Mouse (Mus musculus): ENCODE measurements around the gene Ugt1a8. TPM values are rescaled to one million over a fixed set of nuclear protein-coding genes. Genes with fewer than 3 reads are reported as not detected.
"Not testable (repeated sequence)": the region's sequence is repeated elsewhere in the genome, so short reads cannot be mapped to it uniquely, and the experiment has no call there.

The Ugt1a8 gene
- total RNA-seq, 2 experiments from 2014 or later: not detected

DNA sequence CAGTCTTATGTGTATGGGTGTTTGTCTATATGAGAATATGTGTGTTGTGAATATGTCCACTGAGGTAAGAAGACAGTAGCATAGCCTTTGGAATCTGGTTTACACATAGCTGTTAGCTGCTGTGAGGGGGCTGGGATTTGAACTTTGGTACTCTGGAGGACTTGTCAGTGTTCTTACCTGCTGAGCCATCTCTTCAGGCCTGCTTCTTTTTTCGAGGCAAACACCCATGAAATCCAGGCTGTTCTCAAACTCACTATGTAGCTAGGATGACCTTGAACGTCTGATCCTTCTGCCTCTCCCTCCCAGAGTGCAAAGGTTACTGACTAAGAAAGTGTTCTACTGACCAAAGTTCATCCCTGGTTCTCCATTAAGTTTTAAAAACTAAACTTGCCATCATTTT lies 18.0 kb downstream of the Ugt1a8 start:
- no peak for DNase-seq (ENCODE audit: low spot score in 2 of 2)

DNA sequence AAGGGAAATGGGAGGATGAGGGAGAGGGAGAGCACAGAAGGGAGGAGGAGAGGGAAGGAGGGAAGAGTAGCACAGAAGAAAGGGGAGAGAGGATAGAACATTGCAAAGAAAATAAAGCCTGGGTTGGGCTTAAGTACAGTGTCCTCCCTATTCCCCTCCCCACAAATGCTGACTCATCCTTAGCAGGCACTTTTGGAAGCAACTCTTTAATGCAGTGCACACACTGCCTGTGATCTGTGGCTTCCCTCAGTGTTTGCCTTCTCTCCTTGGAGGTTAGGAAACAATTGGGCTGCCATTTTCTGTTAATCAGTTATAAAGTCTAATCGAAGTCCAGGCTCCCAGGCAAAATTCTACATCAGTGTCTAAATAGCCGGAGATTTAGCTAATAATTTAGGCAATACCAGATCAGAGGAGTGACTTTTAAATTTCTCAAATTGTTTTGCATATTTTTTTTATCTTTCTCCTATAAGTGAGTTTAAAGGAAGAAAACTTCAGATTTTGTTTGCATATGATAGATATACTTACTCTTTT lies 21.5 kb downstream of the Ugt1a8 start:
- DNase-seq (ENCODE audit: low spot score in 2 of 2): not testable (repeated sequence)

GRCm38 (mm10) chr1:88109604-88110003 lies 22.0 kb downstream of the Ugt1a8 start:
- DNase-seq (ENCODE audit: low spot score in 2 of 2): not testable (repeated sequence)

DNA sequence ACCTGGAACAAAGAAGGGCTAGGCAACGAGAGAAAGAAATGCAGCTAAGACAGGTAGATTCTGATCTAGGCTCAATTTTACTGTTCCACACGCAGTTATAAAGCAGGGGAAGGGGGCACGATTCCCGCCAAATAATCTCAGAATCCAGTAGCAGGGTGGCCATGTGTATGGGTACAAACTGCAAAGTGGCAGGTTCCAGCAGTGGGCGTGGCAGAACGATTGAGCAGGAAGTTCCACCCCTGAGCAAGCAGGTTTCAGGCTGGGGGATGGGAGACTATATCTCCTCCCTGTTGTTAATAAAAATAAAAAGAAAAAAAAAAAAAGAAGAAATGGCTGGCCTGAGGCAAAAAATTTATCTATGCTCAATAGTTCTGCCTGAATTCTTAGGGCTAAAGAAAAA lies 25.2 kb downstream of the Ugt1a8 start:
- not testable (repeated sequence) for DNase-seq (ENCODE audit: low spot score in 2 of 2)

- not testable (repeated sequence) for DNase-seq (ENCODE audit: low spot score in 2 of 2)
Observed at GRCm38 (mm10) chr1:88120550-88120949, 32.9 kb downstream of the Ugt1a8 start.

DNA sequence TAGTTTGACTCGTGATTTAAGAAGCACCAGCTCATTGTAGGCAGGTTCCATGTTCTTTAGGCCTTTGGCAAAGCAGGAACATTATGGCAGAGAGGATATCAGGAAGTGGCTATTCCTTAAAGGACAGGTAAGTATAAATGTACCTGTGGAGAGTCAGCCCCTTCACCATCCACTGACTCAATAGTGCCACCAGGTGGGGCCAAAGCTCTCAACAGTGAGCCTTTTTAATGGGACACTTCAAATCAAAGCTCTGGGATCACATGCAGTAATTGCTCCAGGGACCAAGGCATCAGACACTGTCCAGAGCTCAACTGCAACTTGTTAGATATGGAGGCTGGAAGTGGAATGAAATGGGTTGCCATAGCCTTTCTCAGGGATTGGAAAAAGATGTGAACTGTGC lies 33.9 kb downstream of the Ugt1a8 start:
- not testable (repeated sequence) for DNase-seq (ENCODE audit: low spot score in 2 of 2)

- DNase-seq (ENCODE audit: low spot score in 2 of 2): not testable (repeated sequence)
Observed at GRCm38 (mm10) chr1:88125827-88126360, 38.3 kb downstream of the Ugt1a8 start.

DNA sequence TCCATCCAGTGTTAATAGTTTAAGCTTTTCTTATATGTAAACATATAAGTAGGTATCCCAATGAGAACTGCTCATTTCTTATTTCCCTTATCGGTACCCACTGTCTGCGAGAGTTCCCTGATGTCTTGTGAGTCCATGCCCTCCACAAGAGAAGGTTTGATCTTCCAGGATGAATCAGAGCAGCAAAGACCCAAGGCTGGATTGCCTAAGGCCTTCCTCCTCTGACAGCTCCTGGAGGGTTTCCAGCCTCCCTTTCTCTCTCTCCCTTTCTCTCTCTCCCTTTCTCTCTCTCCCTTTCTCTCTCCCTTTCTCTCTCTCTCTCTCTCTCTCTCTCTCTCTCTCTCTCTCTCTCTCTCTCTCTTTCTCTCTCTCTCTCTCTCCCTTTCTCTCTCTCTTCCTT lies 41.5 kb downstream of the Ugt1a8 start:
- not testable (repeated sequence) for DNase-seq (ENCODE audit: low spot score in 2 of 2)

DNA sequence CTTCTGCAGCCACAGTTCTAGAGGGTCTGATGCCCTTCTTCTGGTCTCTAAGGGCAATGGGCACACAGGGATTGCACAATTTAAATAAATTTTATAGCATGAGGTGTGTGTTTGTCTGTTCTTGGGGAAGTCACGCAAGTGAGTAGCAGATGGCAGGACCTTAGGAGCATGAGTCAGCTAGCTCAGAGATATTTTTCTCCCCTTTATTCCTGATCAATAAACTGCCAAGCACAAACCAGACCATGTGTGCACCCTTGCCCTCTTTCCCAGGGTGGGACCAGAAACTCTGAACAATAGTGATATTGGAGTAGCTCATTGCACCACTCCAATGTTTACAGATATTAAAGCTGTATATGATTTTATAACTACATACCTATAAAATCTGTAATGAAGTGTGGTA lies 42.6 kb downstream of the Ugt1a8 start:
- not testable (repeated sequence) for DNase-seq (ENCODE audit: low spot score in 2 of 2)

GRCm38 (mm10) chr1:88133908-88134456 lies 46.4 kb downstream of the Ugt1a8 start:
- no peak for DNase-seq (ENCODE audit: low spot score in 2 of 2)

DNA sequence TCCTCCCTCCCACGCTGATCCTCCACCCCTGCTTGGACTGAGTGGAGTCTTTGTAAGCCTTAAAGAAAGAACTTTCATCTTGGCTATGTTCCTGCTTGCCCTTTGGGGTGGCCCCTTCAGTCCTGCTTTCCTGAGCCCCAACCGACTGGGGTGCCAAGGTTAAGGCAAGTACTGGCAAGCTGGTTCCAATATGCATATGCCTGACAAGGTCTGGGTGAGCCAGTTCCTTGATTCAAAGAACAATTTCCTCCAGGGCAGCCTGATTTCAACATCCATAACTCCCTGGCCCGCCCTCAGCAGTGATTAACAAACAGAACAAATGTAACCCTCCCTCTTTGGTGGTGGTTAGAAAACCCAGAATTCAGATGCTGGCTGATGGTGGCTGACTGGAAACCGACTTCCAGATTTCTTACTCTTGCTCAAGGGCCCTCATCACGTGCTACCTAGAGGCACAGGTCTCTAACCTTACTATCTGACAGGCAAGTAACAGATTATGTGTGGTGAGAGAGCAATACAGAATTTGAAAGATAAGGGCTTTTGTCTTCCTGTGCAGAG lies 46.9 kb downstream of the Ugt1a8 start, which contains the start of gene Ugt1a6a:
Gene Ugt1a6a, plus strand, starts transcription at position 353 of the 555 bp plus-strand sequence.
- DNase-seq (ENCODE audit: low spot score in 2 of 2): peak in 1 of 2 experiments; percentile 8

DNA sequence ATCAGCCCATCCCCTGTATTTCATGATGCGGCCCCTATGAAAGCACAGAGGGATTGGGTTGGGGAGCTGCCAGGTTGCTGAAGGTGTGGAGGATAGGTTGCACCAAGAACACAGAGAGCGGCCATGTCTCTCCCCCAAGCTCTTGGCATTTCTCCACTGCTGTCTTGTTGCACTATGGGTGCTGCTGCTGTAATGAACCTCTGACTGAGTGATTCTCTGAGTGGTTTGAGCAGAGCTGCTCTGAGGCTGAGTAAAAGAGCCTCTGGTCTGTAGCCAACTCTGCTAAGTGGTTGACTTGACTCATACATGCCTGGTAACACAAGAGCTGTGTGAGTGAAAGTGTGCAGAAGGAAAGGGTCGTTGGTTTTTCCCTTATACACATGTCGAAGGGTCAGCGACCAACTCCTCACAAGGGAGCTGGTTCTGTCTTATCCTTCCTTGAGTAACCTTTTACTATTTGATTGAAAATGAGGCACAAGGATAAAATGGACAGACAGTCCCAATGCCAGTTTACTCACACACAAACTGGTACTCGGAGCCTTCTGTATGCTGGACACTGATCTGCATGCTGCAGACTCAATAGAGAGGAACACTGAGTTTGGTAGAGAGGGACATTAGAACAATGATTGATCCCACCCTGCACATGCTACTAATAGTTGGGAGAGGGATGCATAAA lies 47.8 kb downstream of the Ugt1a8 start:
- DNase-seq (ENCODE audit: low spot score in 2 of 2): not testable (repeated sequence)

- DNase-seq (ENCODE audit: low spot score in 2 of 2): no peak
Observed at GRCm38 (mm10) chr1:88136646-88137045, 49.0 kb downstream of the Ugt1a8 start.

DNA sequence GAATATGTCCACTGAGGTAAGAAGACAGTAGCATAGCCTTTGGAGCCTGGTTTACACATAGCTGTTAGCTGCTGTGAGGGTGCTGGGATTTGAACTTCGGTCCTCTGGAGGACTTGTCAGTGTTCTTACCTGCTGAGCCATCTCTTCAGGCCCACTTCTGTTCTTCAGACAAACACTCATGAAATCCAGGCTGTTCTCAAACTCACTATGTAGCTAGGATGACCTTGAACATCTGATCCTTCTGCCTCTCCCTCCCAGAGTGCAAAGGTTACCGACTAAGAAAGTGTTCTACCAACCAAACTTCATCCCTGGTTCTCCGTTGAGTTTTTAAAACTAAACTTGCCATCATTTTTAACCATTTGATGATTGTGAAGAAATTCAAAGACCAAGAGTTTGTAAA lies 49.7 kb downstream of the Ugt1a8 start:
- DNase-seq (ENCODE audit: low spot score in 2 of 2): no peak

DNA sequence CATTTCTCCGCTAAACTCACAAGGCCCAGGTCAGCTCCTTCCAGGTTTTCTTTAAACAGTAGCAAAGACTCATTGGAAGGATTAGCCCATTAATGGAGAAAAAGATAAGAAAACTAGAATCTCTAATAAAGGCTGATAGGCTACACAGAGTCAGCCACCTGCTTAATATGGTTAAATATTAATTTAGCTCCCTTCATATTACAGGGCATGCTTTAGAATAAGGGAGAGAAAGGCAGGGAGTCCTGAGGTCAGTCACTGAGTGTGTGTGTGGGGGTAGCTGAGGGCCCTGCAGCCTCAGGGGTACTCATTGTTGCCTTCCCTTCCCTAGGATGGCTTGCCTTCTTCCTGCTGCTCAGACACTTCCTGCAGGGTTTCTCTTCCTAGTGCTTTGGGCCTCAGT lies 50.5 kb downstream of the Ugt1a8 start:
- no peak for DNase-seq (ENCODE audit: low spot score in 2 of 2)

GRCm38 (mm10) chr1:88140492-88140891 lies 52.9 kb downstream of the Ugt1a8 start:
- DNase-seq (ENCODE audit: low spot score in 2 of 2): not testable (repeated sequence)

- DNase-seq (ENCODE audit: low spot score in 2 of 2): peak in 1 of 2 experiments; percentile 43
Observed at GRCm38 (mm10) chr1:88143966-88144675, 56.5 kb downstream of the Ugt1a8 start.

DNA sequence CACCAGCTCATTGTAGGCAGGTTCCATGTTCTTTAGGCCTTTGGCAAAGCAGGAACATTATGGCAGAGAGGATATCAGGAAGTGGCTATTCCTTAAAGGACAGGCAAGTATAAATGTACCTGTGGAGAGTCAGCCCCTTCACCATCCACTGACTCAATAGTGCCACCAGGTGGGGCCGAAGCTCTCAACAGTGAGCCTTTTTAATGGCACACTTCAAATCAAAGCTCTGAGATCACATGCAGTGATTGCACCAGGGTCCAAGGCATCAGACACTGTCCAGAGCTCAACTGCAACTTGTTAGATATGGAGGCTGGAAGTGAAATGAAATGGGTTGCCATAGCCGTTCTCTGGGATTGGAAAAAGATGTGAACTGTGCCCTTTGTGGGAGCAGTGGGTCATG lies 57.7 kb downstream of the Ugt1a8 start:
- DNase-seq (ENCODE audit: low spot score in 2 of 2): not testable (repeated sequence)

DNA sequence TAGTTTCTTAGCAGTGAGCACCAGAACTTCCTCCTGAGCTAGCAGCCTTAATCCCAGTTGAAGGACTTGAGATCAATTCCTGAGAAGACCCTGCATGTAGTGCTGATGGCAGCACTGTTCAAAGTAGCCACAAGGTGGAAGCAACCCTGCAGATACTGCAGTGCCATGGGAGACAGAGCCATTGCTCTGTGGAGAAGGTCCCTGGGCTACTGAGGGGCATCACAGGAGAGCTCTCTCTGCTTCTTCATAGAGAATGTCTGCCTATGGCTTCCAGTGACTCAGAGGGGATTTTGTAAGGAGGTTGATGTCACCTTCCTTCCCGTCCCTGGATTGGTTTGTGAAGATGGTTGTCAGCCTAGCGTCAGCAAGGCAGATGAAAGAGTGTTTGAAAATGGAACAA lies 62.5 kb downstream of the Ugt1a8 start:
- DNase-seq (ENCODE audit: low spot score in 2 of 2): not testable (repeated sequence)

GRCm38 (mm10) chr1:88158430-88158829 lies 70.8 kb downstream of the Ugt1a8 start:
- no peak for DNase-seq (ENCODE audit: low spot score in 2 of 2)

- DNase-seq (ENCODE audit: low spot score in 2 of 2): no peak
Observed at GRCm38 (mm10) chr1:88165711-88166110, 78.1 kb downstream of the Ugt1a8 start, which contains the start of gene Ugt1a5. Gene Ugt1a5 (plus strand): TSS chr1:88166012.
